Mouse (Mus musculus) NIH3T3 (cell line): ENCODE results near the gene Trf.

ENCODE experiments used
- DNase-seq: peaks from one replicate; pipeline ENCODE4 v3.0.0-alpha.2; 2012; ENCODE audit warnings: low read depth

Gene Trf

GRCm38 (mm10) chr9:103230151-103230951 is at the start of gene Trf, which contains the start of gene Gm20425:
Gene Trf (minus strand): TSS chr9:103230444.
Gene Gm20425 (minus strand): TSS chr9:103230307.
- no peak for DNase-seq

- DNase-seq = no peak
These were observed 46.6 kb upstream of the Trf start for GRCm38 (mm10) chr9:103276876-103277275.

DNA sequence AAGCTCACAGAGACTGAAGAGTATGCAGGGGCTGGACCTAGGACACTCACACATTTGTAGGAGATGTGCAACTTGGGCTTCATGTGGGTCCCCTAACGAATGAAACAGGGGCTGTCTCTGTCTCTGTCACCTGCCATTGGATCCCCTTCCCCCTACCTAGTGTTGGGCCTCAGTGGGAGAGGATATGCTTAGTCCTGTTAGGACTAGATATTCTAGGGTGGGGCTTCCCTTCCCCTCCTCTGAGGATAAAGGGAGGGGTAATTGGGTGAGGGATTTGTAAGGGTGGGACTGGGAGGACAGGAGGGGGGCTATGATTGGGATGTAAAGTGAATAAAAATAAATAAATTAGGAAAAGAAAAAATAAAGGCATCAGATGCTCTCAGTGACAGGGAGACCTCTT is 45.4 kb upstream of the Trf start:
- DNase-seq = no peak

DNA sequence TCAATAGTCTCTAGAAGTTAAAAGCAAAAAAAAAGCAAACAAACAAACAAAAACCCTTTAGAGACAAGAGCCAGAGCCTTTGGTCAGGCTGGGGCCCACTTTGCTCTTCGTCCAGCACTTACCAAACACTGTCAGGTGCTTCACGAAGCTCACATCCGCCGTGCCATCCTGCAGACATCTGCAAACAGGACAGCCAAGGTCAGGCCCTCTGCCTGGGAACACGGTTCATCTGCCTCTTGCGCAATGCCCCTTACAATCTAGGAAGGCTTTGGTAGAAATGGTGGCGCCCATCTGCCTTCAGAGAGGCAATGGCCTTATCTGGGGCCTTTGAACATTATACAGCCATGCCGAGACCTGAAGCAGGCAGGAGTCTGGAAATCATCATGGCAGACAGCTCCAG is 44.6 kb upstream of the Trf start:
- DNase-seq = no peak

DNA sequence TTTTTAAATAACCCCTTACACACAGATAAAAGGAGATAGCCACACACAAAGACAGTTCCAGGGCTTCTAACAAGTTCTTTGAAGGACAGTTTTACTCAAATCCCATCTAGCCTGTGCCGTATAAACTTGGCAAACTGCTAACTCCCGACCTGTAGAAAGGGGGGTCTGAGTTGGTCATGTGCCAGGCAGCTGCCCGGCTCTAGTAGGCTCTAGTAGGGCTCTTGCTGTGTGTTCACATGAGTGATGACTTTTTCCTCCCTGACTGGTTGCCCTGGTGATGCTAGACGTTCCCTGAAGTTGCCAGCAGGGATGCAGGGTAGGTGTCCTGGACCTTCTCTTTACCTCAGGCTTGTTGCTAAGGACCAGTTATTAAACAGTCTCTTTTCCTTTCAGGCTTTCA is 40.9 kb upstream of the Trf start:
- DNase-seq = no peak

GRCm38 (mm10) chr9:103265778-103266177 is 35.5 kb upstream of the Trf start:
- no peak for DNase-seq

DNA sequence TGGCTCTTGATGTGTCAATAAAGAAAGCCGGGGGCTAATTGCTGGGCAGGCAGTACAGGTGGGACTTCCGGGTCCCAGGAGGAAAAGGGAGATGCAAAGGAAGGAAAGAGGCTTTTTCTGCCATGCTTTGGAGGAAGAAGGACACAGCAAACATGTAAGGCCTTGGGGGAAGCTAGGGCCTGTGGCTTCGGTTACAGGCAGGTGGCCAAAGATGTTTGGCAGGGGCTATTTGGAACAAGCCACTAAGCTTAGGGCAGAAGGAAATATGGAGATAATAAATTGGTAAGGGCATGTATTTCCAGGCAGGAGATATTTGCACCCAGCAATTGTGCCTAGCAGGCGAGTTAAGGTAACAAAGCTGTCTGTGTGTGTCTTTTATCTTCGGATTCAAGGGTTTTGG is 22.7 kb upstream of the Trf start:
- DNase-seq = no peak

DNA sequence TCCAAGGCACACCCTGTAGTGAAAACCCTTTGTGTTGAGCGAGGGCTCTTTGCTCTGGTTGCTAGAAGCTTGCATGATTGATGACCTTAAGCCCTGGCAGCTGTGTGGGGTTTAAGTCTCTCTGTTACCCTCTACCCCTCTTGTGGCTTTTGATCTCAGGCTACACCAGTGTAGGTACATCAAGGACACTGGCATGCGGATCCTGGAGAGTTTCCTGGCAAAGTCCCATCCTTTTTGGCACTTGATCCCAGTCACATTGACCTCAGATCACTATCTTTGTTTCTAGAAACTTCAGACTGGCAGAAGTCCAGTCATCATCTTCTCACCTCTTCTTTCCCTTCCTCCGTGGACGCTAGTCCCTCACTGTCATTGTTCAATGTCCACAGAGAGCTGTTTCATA is 18.4 kb upstream of the Trf start:
- DNase-seq = no peak

GRCm38 (mm10) chr9:103246526-103247168 is 16.4 kb upstream of the Trf start:
- DNase-seq = no peak

- no peak for DNase-seq
These were observed 13.4 kb upstream of the Trf start for GRCm38 (mm10) chr9:103243640-103244039.

DNA sequence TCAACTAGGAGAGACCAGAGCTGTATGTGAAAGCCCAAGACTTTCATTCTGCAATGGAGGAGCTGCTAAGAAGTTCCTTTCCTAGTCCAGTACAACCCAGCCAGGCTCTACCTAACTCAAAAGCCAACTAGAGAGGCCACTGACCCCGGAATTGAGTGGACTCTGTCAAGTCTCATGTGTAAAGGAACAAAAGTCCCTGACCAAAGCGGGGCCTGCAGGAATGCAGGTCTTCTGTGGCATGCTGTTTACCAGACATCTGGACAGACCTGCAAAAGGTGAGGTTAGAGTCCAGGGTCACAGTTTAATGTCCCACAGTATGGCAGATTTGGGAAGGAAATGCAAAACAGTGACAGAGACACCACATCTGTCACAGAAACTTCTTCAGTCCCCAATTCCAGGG is 11.0 kb upstream of the Trf start:
- no peak for DNase-seq

GRCm38 (mm10) chr9:103239471-103239870 is 9.2 kb upstream of the Trf start:
- no peak for DNase-seq

GRCm38 (mm10) chr9:103234565-103235165 is 4.4 kb upstream of the Trf start:
- no peak for DNase-seq

DNA sequence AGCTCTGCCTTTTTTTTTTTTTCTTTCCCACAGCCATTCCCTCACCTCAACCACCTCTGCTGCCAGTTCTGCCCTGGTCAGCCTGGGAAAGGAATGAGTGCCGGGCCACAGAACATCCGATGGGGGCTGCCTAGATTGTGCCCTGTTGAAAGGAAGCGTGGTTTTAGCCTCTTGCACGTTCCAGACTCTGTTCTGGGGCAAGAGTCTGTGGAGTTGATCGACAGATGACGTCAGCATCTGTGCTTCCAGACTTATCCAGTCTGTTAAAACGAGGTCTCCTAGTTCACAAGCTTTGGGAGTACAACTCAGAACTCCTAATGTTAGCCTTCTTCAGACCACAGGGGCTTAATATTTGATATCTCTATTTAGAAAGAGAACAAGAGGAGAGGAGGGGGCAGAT is 3.8 kb upstream of the Trf start:
- DNase-seq = peak; percentile 35

DNA sequence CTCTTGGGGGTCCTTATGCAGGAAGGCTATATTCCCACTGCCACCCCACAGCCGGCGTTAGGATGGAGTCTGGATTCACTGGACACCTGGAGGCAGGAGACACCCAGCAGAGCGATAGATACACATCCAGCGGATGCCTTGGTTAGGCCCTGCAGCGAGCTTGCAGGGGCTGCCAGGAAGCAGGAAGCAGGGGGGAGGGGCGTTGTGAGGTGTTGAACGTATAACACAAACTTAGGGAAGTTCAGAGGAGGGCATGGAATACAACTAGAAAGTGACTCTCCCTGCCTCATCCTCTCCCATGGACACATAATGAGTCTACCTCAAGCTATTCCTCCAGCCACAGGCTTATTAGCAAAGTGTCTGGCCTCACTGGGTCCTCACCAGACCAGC is 2.8 kb upstream of the Trf start:
- DNase-seq = no peak

DNA sequence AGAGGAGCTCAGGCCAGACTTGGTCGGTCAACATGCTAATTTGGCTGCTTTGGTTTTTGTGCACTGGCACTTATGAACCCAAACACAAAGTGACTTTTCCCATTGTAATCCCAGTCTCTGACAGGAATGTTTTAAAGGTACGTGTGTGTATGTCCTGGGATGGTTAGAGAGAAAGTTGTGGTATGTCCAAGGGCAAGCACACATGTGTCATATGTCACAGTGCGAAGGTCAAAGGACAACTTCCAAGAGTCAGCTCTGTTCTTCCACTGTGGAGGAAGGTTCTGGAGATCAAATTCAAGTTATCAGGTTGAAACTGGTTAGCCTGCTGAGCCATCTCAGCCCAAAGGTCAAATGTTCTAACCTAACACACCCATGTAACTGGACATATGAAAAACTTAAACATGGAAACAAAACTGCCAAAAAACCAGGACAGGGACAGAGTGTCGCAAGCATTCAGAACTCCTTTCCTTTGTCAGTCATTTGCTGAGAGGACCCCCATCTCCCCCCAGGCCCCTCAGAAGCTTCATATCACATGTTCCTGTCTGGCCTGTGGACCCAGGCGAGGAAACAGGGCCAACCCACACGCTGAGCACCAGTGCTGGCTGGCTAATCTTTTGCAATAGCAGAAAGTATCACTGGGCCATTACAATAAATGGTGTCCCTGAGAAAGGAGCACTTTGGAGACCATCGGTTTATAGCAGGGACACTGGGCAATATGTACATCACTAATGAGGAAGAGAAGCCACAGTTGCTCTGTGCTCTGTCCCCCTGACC is 2.2 kb upstream of the Trf start:
- DNase-seq = no peak

- DNase-seq = no peak
These were observed 992 bp downstream of the Trf start for GRCm38 (mm10) chr9:103229037-103229867.

DNA sequence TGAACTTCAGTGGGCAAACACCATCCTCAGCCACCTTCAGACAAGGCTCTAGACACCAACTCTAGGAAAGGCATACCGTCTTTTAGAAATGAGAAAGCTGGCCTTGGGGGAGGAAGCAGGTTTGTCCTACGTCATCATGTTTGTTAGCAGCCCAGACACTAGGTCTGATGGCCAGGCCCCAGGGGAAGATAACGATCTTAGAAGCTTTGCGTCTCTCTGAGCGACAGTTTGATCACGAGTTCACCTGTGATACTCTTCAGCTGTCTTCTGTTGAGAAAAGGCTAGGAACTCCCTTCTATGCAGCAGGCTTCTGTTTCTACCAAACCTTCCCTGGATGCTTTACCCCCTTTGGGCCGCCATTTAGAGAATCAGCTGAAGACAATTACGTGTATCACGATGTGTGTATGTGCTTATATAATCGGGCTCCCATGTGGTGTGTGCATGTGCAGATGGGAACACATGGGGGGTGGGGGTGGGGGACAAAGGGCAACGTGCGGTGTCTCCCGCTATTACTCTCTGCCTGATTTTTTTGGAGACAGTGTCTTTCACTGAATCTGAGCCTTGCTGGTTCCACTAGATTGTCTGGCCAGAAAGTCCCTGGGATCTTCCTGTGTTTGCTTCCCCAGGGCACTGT is 1.8 kb downstream of the Trf start:
- DNase-seq = no peak

DNA sequence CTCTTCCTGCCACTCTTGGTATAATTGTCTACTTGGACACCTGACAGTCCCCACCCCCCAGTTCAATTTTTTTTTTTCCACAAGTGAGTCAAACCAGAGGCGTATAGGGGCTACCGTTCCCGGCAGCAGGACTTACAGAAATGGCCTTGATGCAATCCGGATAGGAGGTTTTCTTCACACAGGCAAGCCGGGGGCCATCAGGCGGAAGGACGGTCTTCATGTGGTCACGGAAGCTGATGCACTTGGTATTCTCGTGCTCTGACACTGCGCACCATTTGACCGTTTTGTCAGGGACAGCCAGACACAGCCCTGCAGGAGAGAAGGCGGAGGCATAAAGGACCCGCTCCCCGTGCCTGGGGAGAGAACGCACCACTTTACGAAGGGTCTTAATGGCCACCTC is 2.5 kb downstream of the Trf start:
- DNase-seq = no peak

- DNase-seq = no peak
These were observed 3.4 kb downstream of the Trf start for GRCm38 (mm10) chr9:103226806-103227205.

- peak; percentile 47 for DNase-seq
These were observed 4.8 kb downstream of the Trf start for GRCm38 (mm10) chr9:103225464-103225863.
